Mouse (Mus musculus): Measurements from ENCODE around the gene Ralgds. TPM values are rescaled to one million over a fixed set of nuclear protein-coding genes. Genes with fewer than 3 reads are reported as not detected.

The Ralgds gene
- polyA plus RNA-seq, 1 experiment from 2014 or later = 12.2 TPM

GRCm38 (mm10) chr2:28514489-28514888 is 1.6 kb downstream of the Ralgds start:
- H3K4me1 ChIP-seq (ENCODE audit: control insufficient read depth, insufficient read depth, low read length) = peaks cover 14% of the 10 kb centered on the region
- no peak for ATAC-seq (replicated peaks; ENCODE audit: insufficient number of reproducible peaks, low FRiP score, low TSS enrichment)
- no peak overlapping the region for H3K27ac ChIP-seq (ENCODE audit: low read depth, low read length)
- H3K4me3 ChIP-seq (ENCODE audit: low read depth, low read length) = no peak overlapping the region
- H3K27me3 ChIP-seq (ENCODE audit: control insufficient read depth, insufficient read depth, low read length) = peaks cover 14% of the 10 kb centered on the region; the same call in 1 of the 2 replicates
- no peaks in the 10 kb centered on the region for H3K36me3 ChIP-seq (ENCODE audit: control insufficient read depth, insufficient read depth, low read length)
- WGBS (ENCODE audit: insufficient replicate concordance) = 19% methylated on average over 5 of the region's 5 CpGs
- peak overlapping the region; percentile 34; the same call in 1 of the 2 replicates for H3K9ac ChIP-seq (ENCODE audit: low read depth, low read length)
- peak overlapping the region; percentile 99; the same call in 1 of the 2 replicates for H3K4me2 ChIP-seq
- H3K9me3 ChIP-seq (replicated peaks; ENCODE audit: control insufficient read depth, low read length) = no peaks in the 10 kb centered on the region

DNA sequence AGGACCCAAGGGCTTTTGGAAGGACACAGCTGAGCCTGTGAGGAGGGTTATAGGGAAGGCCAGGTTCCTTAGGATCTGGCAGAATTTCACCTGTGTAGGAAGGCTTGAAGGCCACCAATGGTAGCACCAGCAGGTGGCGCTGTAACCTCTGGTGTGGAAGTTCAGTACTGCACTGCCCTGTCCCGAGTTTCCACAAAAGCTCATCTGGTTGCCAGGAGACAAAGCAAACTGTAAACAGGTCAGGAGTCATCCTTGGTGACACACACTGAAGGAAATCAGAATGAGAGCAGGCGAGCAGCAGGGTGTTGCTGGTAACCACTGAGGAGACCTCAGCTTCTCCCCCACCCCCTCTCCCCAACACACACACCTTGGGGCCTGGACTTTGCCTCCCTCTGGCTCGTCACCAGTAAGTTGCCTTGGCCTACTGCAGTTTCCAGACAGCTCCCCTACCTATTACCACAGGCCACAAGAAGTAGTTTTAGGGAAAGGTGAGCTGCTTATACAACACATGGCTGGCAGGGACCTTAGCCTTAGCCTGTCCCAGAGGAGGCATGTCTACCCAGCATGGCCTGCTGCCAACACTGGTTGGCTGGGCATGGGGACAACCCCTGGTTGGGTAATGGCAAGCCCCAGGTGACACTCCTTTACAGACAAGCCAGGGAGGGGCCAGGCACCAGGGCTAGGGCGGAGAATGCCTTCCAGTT is 4.4 kb downstream of the Ralgds start:
- no peak overlapping the region for H3K27ac ChIP-seq (ENCODE audit: low read depth, low read length)
- H3K4me2 ChIP-seq = no peak overlapping the region
- H3K36me3 ChIP-seq (ENCODE audit: control insufficient read depth, insufficient read depth, low read length) = no peaks in the 10 kb centered on the region
- peaks cover 8% of the 10 kb centered on the region; the same call in 1 of the 2 replicates for H3K27me3 ChIP-seq (ENCODE audit: control insufficient read depth, insufficient read depth, low read length)
- H3K4me3 ChIP-seq (ENCODE audit: low read depth, low read length) = no peak overlapping the region
- ATAC-seq (replicated peaks; ENCODE audit: insufficient number of reproducible peaks, low FRiP score, low TSS enrichment) = no peak
- H3K9ac ChIP-seq (ENCODE audit: low read depth, low read length) = no peak overlapping the region
- peaks cover 14% of the 10 kb centered on the region for H3K4me1 ChIP-seq (ENCODE audit: control insufficient read depth, insufficient read depth, low read length)
- WGBS (ENCODE audit: insufficient replicate concordance) = 32% methylated on average over 5 of the region's 5 CpGs
- no peaks in the 10 kb centered on the region for H3K9me3 ChIP-seq (replicated peaks; ENCODE audit: control insufficient read depth, low read length)

DNA sequence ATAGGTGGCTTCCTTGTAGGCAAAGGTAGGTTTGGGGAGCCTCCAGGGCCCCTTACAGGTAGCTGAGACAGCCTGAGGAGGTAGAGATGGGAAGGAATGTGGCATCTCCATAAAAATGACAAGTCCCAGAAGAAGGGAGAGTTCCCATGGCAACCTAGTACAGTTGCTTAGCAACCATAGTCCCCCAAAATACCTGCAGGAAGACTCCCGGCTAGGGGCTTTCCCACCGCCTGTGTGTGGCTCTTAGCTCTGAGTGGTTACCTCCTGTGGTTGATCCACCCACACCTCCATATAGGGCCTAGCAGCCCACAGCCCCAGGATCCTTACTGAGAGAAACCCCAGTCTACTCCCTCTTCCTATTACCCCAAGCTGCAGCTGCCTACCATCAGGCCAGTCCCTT is 5.3 kb downstream of the Ralgds start:
- no peaks in the 10 kb centered on the region for H3K36me3 ChIP-seq (ENCODE audit: control insufficient read depth, insufficient read depth, low read length)
- H3K27ac ChIP-seq (ENCODE audit: low read depth, low read length) = no peak overlapping the region
- H3K9me3 ChIP-seq (replicated peaks; ENCODE audit: control insufficient read depth, low read length) = no peaks in the 10 kb centered on the region
- no peak overlapping the region for H3K4me2 ChIP-seq
- H3K4me1 ChIP-seq (ENCODE audit: control insufficient read depth, insufficient read depth, low read length) = peaks cover 14% of the 10 kb centered on the region
- no peak overlapping the region for H3K9ac ChIP-seq (ENCODE audit: low read depth, low read length)
- 76% methylated on average over 2 of the region's 2 CpGs for WGBS (ENCODE audit: insufficient replicate concordance)
- ATAC-seq (replicated peaks; ENCODE audit: insufficient number of reproducible peaks, low FRiP score, low TSS enrichment) = no peak
- H3K27me3 ChIP-seq (ENCODE audit: control insufficient read depth, insufficient read depth, low read length) = peaks cover 2% of the 10 kb centered on the region; the same call in 1 of the 2 replicates
- H3K4me3 ChIP-seq (ENCODE audit: low read depth, low read length) = no peak overlapping the region

DNA sequence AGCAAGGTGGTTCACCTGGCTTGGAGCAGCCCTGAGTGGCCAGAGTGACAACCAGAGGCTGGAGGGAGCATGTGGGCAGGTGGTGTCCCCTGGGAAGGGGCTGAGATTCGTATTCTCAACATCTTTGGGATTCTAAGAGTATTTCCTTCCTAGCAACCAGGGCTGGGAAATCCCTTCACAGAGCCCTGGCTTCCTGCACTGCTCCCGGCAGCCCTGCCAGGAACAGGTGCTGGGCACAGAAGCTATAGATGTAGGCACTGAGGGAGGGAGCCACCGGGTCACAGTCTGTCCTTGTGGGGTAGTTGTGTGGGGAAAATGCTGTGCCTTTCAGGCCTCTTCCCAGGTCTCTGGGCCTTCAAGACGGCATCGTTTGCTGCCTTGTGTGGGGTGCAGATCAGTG is 7.7 kb downstream of the Ralgds start:
- H3K9ac ChIP-seq (ENCODE audit: low read depth, low read length) = no peak overlapping the region

DNA sequence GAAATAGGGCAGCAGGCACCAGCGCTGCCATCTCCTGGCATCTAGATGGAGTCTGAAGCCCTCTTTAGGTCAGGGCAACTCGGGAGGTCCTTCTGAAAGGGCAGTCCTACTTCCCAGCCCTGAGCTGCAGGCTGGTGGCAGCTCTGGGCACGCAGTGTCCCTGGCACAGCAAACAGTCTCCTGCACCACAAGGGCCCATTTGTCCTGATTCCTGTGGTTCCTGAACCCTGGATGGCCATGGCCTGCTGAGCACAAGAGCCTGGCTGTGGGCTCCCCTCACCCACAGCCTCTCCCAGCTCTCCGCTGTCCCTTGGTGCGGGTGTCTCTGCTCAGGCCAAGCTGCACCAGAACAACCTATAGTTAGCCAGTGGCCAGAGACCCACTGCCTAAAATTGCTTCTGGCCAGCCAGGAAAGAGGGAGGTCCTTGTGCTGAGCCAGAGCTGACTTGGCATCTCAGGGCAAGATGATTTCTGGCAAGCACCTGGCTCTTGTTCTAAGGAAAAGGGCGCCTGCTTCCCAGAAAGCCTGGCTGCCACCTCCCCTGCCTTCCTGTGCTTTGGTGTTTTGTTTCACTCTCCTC is 8.7 kb downstream of the Ralgds start:
- no peak overlapping the region for H3K4me3 ChIP-seq (ENCODE audit: low read depth, low read length)
- ATAC-seq (replicated peaks; ENCODE audit: insufficient number of reproducible peaks, low FRiP score, low TSS enrichment) = no peak
- H3K27me3 ChIP-seq (ENCODE audit: control insufficient read depth, insufficient read depth, low read length) = no peaks in the 10 kb centered on the region
- no peaks in the 10 kb centered on the region for H3K9me3 ChIP-seq (replicated peaks; ENCODE audit: control insufficient read depth, low read length)
- H3K9ac ChIP-seq (ENCODE audit: low read depth, low read length) = no peak overlapping the region
- peaks cover 30% of the 10 kb centered on the region for H3K4me1 ChIP-seq (ENCODE audit: control insufficient read depth, insufficient read depth, low read length)
- no peak overlapping the region for H3K27ac ChIP-seq (ENCODE audit: low read depth, low read length)
- WGBS (ENCODE audit: insufficient replicate concordance) = 74% methylated on average over 6 of the region's 6 CpGs
- H3K4me2 ChIP-seq = no peak overlapping the region
- H3K36me3 ChIP-seq (ENCODE audit: control insufficient read depth, insufficient read depth, low read length) = no peaks in the 10 kb centered on the region

More for the DNA sequence above, 7.7 kb downstream of the Ralgds start:
- Histone ChIP-seq H3K4me3 (ENCODE audit: low read depth, low read length) (no peak overlapping the region), H3K4me1 (ENCODE audit: control insufficient read depth, insufficient read depth, low read length) (peaks cover 19% of the 10 kb centered on the region), H3K27ac (ENCODE audit: low read depth, low read length) (no peak overlapping the region), H3K9me3 (replicated peaks; ENCODE audit: control insufficient read depth, low read length) (no peaks in the 10 kb centered on the region), H3K27me3 (ENCODE audit: control insufficient read depth, insufficient read depth, low read length) (no peaks in the 10 kb centered on the region), H3K4me2 (no peak overlapping the region), H3K36me3 (ENCODE audit: control insufficient read depth, insufficient read depth, low read length) (no peaks in the 10 kb centered on the region)
- no peak for ATAC-seq (replicated peaks; ENCODE audit: insufficient number of reproducible peaks, low FRiP score, low TSS enrichment)
- 73% methylated on average over 5 of the region's 5 CpGs for WGBS (ENCODE audit: insufficient replicate concordance)

- H3K27me3 ChIP-seq (ENCODE audit: control insufficient read depth, insufficient read depth, low read length) = no peaks in the 10 kb centered on the region
- no peak overlapping the region for H3K27ac ChIP-seq (ENCODE audit: low read depth, low read length)
- H3K4me1 ChIP-seq (ENCODE audit: control insufficient read depth, insufficient read depth, low read length) = peaks cover 30% of the 10 kb centered on the region
- H3K4me3 ChIP-seq (ENCODE audit: low read depth, low read length) = no peak overlapping the region
- H3K36me3 ChIP-seq (ENCODE audit: control insufficient read depth, insufficient read depth, low read length) = no peaks in the 10 kb centered on the region
- no peaks in the 10 kb centered on the region for H3K9me3 ChIP-seq (replicated peaks; ENCODE audit: control insufficient read depth, low read length)
- no peak overlapping the region for H3K9ac ChIP-seq (ENCODE audit: low read depth, low read length)
- 86% methylated on average over 4 of the region's 4 CpGs for WGBS (ENCODE audit: insufficient replicate concordance)
- H3K4me2 ChIP-seq = no peak overlapping the region
- no peak for ATAC-seq (replicated peaks; ENCODE audit: insufficient number of reproducible peaks, low FRiP score, low TSS enrichment)
Measured at GRCm38 (mm10) chr2:28522166-28522565, 9.2 kb downstream of the Ralgds start.

DNA sequence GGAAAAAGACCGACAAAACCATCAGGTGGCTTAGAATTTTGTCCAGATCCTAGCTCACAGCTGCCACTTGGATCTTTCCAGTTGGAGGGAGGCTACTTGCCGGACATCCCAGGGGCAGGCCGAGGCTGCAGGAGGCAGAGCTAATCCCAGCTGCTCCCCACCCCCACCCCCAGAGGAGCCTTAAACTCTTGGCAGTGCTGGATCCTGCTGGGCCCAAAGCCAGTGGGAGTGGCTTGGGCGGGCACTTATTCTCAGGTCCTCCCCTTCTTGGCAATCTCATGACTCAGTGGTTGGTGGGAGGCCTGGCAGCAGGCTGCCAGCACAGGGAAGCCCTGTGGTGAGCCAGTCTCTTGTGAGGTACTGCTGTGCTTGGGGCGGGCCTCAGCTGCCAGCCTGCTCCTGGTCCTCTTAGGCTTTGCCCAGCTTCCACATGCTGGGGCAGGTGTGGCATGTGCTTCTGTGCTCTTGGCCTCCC is 10.8 kb downstream of the Ralgds start:
- H3K27ac ChIP-seq (ENCODE audit: low read depth, low read length) = no peak overlapping the region
- H3K36me3 ChIP-seq (ENCODE audit: control insufficient read depth, insufficient read depth, low read length) = no peaks in the 10 kb centered on the region
- ATAC-seq (replicated peaks; ENCODE audit: insufficient number of reproducible peaks, low FRiP score, low TSS enrichment) = peak; percentile 64
- no peak overlapping the region for H3K9ac ChIP-seq (ENCODE audit: low read depth, low read length)
- H3K27me3 ChIP-seq (ENCODE audit: control insufficient read depth, insufficient read depth, low read length) = no peaks in the 10 kb centered on the region
- H3K4me3 ChIP-seq (ENCODE audit: low read depth, low read length) = no peak overlapping the region
- H3K4me2 ChIP-seq = no peak overlapping the region
- 23% methylated on average over 5 of the region's 5 CpGs for WGBS (ENCODE audit: insufficient replicate concordance)
- H3K4me1 ChIP-seq (ENCODE audit: control insufficient read depth, insufficient read depth, low read length) = peaks cover 26% of the 10 kb centered on the region
- no peaks in the 10 kb centered on the region for H3K9me3 ChIP-seq (replicated peaks; ENCODE audit: control insufficient read depth, low read length)

DNA sequence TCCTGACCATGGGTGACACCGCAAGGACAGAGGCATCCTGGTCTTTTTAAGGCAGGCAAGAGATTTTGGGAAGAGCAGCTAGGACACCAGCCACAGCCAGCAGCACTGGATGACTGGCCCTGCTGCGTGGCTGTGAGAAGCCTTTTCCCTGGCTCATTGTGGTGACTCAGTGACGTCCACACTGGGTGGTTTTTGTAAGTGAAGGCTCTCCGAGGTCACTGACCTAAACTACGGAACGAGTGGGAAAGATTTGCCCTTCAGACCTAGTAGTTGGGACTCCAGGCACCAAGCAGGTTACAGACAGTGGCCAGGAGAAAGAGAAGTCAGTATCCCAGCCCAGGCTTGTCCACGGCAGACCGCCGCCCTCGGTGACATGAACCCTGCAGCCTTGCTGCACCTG is 11.5 kb downstream of the Ralgds start:
- no peak overlapping the region for H3K4me3 ChIP-seq (ENCODE audit: low read depth, low read length)
- H3K36me3 ChIP-seq (ENCODE audit: control insufficient read depth, insufficient read depth, low read length) = no peaks in the 10 kb centered on the region
- no peak overlapping the region for H3K4me2 ChIP-seq
- H3K4me1 ChIP-seq (ENCODE audit: control insufficient read depth, insufficient read depth, low read length) = peaks cover 26% of the 10 kb centered on the region
- no peak for ATAC-seq (replicated peaks; ENCODE audit: insufficient number of reproducible peaks, low FRiP score, low TSS enrichment)
- WGBS (ENCODE audit: insufficient replicate concordance) = 84% methylated on average over 10 of the region's 10 CpGs
- H3K27me3 ChIP-seq (ENCODE audit: control insufficient read depth, insufficient read depth, low read length) = no peaks in the 10 kb centered on the region
- H3K9me3 ChIP-seq (replicated peaks; ENCODE audit: control insufficient read depth, low read length) = no peaks in the 10 kb centered on the region
- H3K9ac ChIP-seq (ENCODE audit: low read depth, low read length) = no peak overlapping the region; the same call in 1 of the 2 replicates
- H3K27ac ChIP-seq (ENCODE audit: low read depth, low read length) = no peak overlapping the region
